Mouse (Mus musculus): ENCODE measurements around the gene Tada2a. TPM values are rescaled to one million over a fixed set of nuclear protein-coding genes. Genes with fewer than 3 reads are reported as not detected.

The Tada2a gene
- polyA plus RNA-seq, 1 experiment, result 33.0 TPM

- Histone ChIP-seq H3K4me1 (ENCODE audit: control insufficient read depth, insufficient read depth, low read length) (peaks cover 6% of the 10 kb centered on the region), H3K27ac (ENCODE audit: insufficient read depth, low read length) (peak overlapping the region; percentile 57), H3K4me3 (ENCODE audit: insufficient read depth, low read length) (peak overlapping the region; percentile 87)
- TF ChIP-seq CTCF (IDR thresholded peaks at IDR 0.05; ENCODE audit: borderline replicate concordance, insufficient read depth, low read length), result no peak
- TF ChIP-seq POLR2A (IDR thresholded peaks at IDR 0.05; ENCODE audit: low read depth, low read length), result no peak
These were observed 61.6 kb downstream of the Tada2a start for GRCm38 (mm10) chr11:84067720-84068190.

DNA sequence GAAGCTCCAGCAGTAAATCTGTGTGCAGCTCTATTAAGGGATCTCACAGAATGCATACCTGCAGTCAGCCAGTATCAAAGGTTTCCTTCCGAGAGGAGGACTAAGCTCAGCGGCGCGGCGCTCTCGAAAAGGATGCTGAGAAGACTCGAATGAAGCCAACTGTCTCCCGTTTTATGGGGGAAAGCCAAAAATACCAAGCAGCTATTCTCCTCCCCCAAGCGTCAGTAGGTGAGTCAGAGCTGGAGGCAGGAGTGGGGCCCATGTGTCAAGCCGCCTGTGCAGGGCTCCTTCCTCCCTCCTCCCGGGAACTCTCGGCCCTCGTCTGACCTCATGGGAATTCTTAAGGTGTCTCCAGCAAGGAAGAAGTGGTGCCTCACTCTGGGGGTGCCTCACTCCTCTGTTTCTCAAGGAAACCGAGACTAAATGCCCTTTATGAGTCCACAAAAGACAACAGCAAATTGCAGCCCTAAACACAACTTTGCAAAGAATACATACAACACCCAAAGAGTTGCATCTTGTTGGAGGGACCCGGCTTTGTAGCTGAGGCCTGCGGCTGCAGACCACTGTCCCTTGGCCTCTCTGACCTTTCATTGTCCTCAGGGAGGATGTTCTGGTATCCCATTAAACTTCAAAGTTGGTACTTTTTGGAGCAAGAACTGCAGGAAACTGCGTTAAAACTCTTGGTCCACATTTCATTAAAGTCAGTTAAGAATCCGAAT, 62.3 kb downstream of the Tada2a start:
- no peak for TF ChIP-seq CTCF (IDR thresholded peaks at IDR 0.05; ENCODE audit: borderline replicate concordance, insufficient read depth, low read length)
- TF ChIP-seq POLR2A (IDR thresholded peaks at IDR 0.05; ENCODE audit: low read depth, low read length), result peak; percentile 43
- Histone ChIP-seq H3K4me3 (ENCODE audit: insufficient read depth, low read length) (peak overlapping the region; percentile 87), H3K4me1 (ENCODE audit: control insufficient read depth, insufficient read depth, low read length) (peaks cover 6% of the 10 kb centered on the region), H3K27ac (ENCODE audit: insufficient read depth, low read length) (peak overlapping the region; percentile 57)

- H3K4me3 ChIP-seq (ENCODE audit: insufficient read depth, low read length), result peak overlapping the region; percentile 13; the same call in 1 of the 2 replicates
- H3K27ac ChIP-seq (ENCODE audit: insufficient read depth, low read length), result no peak overlapping the region
- H3K4me1 ChIP-seq (ENCODE audit: control insufficient read depth, insufficient read depth, low read length), result peaks cover 6% of the 10 kb centered on the region
- TF ChIP-seq CTCF (IDR thresholded peaks at IDR 0.05; ENCODE audit: borderline replicate concordance, insufficient read depth, low read length), result peak; percentile 16; the same call in 1 of the 2 replicates
- no peak for TF ChIP-seq POLR2A (IDR thresholded peaks at IDR 0.05; ENCODE audit: low read depth, low read length)
These were observed 63.3 kb downstream of the Tada2a start for GRCm38 (mm10) chr11:84066071-84066481.

- Histone ChIP-seq H3K4me3 (ENCODE audit: insufficient read depth, low read length) (no peak overlapping the region), H3K27ac (ENCODE audit: insufficient read depth, low read length) (no peak overlapping the region), H3K4me1 (ENCODE audit: control insufficient read depth, insufficient read depth, low read length) (peaks cover 6% of the 10 kb centered on the region)
- TF ChIP-seq CTCF (IDR thresholded peaks at IDR 0.05; ENCODE audit: borderline replicate concordance, insufficient read depth, low read length), result no peak
- TF ChIP-seq POLR2A (IDR thresholded peaks at IDR 0.05; ENCODE audit: low read depth, low read length), result no peak
These were observed 65.7 kb downstream of the Tada2a start for GRCm38 (mm10) chr11:84063631-84064209.

DNA sequence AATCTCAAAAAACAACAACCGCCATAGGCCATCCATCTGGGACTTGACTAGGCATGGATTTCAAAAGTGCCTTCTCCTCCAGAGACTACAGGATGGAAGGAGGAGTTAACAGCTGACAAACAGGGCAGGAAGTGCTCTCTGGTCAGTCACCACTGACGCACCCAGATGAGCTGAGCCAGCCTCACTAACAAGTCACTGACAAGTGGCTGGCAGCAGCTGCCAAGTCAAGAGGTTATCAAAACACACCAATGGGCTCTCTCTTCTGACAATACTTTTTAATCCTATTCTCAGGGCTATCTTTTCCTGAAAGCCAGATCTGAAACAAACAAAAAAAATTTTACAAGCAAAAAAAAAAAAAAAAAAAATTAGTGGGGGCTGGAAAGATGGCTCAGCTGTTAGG, 66.6 kb downstream of the Tada2a start:
- no peak for TF ChIP-seq CTCF (IDR thresholded peaks at IDR 0.05; ENCODE audit: borderline replicate concordance, insufficient read depth, low read length)
- TF ChIP-seq POLR2A (IDR thresholded peaks at IDR 0.05; ENCODE audit: low read depth, low read length), result no peak
- peaks cover 6% of the 10 kb centered on the region for H3K4me1 ChIP-seq (ENCODE audit: control insufficient read depth, insufficient read depth, low read length)
- no peak overlapping the region for H3K4me3 ChIP-seq (ENCODE audit: insufficient read depth, low read length)
- 0 out of 2 replicates have a peak overlapping the region, but pooled peaks have one; percentile 11 for H3K27ac ChIP-seq (ENCODE audit: insufficient read depth, low read length)

DNA sequence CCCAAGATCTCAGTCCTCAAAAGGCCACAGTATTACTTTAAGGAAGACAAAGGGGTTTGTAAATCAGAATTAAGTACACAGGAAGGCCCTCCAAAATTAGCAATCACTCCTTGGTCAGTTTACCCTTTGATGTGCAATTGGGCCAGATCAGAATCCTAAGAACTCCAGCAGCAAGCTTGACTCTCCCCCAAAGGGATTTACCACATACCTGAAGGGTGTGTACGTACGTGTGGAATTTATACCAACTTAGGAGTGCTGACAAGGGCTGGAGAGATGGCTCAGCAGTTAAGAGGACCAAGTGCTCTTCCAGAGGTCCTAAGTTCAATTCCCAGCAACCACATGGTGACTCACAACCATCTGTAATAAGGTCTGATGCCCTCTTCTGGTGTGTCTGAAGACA, 67.5 kb downstream of the Tada2a start:
- TF ChIP-seq CTCF (IDR thresholded peaks at IDR 0.05; ENCODE audit: borderline replicate concordance, insufficient read depth, low read length) (no peak), POLR2A (IDR thresholded peaks at IDR 0.05; ENCODE audit: low read depth, low read length) (no peak)
- Histone ChIP-seq H3K27ac (ENCODE audit: insufficient read depth, low read length) (no peak overlapping the region), H3K4me3 (ENCODE audit: insufficient read depth, low read length) (no peak overlapping the region), H3K4me1 (ENCODE audit: control insufficient read depth, insufficient read depth, low read length) (peaks cover 6% of the 10 kb centered on the region)

DNA sequence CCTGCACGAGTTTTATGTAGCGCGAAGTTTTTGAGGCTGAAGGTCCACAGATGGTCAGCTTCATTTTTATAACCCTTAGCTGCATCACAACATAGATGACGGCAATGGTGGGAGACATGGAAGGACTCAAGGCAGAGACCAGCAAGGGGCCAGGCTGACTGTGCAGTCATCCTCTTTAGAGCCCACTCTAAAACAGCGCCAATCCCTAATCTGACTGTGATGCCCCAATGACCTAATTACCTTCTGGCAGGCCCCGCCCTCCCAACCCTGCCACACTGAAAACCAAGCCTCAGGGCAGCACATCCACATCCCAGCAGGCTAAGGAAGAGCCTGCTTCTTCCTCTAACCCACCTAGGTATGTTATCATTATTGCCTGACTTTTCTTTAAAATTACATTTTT, 68.8 kb downstream of the Tada2a start:
- H3K4me3 ChIP-seq (ENCODE audit: insufficient read depth, low read length), result no peak overlapping the region
- TF ChIP-seq POLR2A (IDR thresholded peaks at IDR 0.05; ENCODE audit: low read depth, low read length), result no peak
- TF ChIP-seq CTCF (IDR thresholded peaks at IDR 0.05; ENCODE audit: borderline replicate concordance, insufficient read depth, low read length), result no peak
- no peak overlapping the region for H3K27ac ChIP-seq (ENCODE audit: insufficient read depth, low read length)
- peaks cover 3% of the 10 kb centered on the region for H3K4me1 ChIP-seq (ENCODE audit: control insufficient read depth, insufficient read depth, low read length)

GRCm38 (mm10) chr11:84059784-84060183, 69.6 kb downstream of the Tada2a start:
- Histone ChIP-seq H3K4me3 (ENCODE audit: insufficient read depth, low read length) (no peak overlapping the region), H3K4me1 (ENCODE audit: control insufficient read depth, insufficient read depth, low read length) (peaks cover 3% of the 10 kb centered on the region), H3K27ac (ENCODE audit: insufficient read depth, low read length) (no peak overlapping the region)
- no peak for TF ChIP-seq CTCF (IDR thresholded peaks at IDR 0.05; ENCODE audit: borderline replicate concordance, insufficient read depth, low read length)
- no peak for TF ChIP-seq POLR2A (IDR thresholded peaks at IDR 0.05; ENCODE audit: low read depth, low read length)

DNA sequence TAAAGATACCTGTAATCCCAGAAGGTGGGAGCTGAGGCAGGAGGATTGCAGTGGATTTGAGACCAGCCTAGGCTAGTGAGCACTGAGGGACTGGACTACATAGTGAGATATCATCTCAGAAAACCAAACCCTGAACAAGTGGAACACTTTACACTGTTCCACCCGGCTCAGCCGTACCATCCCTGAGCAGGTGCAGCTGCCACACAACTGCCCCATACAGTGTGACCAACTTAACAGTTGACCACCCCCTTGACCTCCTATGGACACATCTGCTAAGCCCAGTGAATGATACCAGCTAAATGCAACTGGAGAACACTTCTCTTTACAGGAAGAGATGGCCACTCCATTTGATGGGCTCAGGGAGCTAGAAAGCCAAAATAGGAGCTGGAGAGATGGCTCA, 72.0 kb downstream of the Tada2a start:
- Histone ChIP-seq H3K27ac (ENCODE audit: insufficient read depth, low read length) (no peak overlapping the region), H3K4me3 (ENCODE audit: insufficient read depth, low read length) (no peak overlapping the region), H3K4me1 (ENCODE audit: control insufficient read depth, insufficient read depth, low read length) (no peaks in the 10 kb centered on the region)
- TF ChIP-seq CTCF (IDR thresholded peaks at IDR 0.05; ENCODE audit: borderline replicate concordance, insufficient read depth, low read length) (no peak), POLR2A (IDR thresholded peaks at IDR 0.05; ENCODE audit: low read depth, low read length) (no peak)

DNA sequence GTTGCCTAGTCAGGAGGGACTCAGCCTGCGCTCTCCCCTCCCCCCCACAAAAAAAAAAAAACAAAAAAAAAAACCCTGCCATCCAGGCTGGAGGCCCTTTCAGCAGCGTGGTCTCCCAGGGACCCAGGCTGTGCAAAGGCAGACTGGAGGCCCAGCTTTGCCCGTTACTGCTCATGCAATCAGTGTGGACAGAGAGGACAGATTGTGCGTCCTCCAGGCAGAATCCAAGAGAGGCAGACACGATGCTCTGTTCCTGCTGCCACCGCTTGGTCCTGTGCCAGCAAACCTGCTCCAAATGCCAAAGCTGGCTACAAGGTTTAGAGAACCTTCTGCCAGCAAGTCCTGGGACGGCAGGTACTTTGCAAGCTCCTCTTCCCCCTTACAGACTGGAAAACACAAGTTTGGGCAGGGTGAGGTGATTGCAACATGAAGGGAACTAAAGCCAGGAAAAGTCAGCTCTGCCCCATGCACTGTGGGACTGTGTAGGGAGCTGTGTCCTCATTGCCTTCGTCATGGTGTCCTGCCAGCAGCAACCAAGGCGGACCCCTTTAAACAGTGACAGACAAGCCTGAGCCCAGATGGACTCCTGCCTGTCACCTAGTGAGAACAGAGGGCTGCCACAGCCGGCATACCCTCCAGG, 75.8 kb downstream of the Tada2a start:
- Histone ChIP-seq H3K4me1 (ENCODE audit: control insufficient read depth, insufficient read depth, low read length) (no peaks in the 10 kb centered on the region), H3K27ac (ENCODE audit: insufficient read depth, low read length) (no peak overlapping the region), H3K4me3 (ENCODE audit: insufficient read depth, low read length) (no peak overlapping the region)
- no peak for TF ChIP-seq CTCF (IDR thresholded peaks at IDR 0.05; ENCODE audit: borderline replicate concordance, insufficient read depth, low read length)

Measured in embryonic fibroblast, embryonic 13.5 days (primary cell).